Mouse (Mus musculus) kidney, postnatal 10 days (tissue): Measurements from ENCODE around the gene Aspm.

ENCODE experiments used
- DNase-seq: peaks from one replicate; pipeline ENCODE4 v3.0.0; 2021; ENCODE audit warnings: mixed read lengths

Gene Aspm

GRCm38 (mm10) chr1:139514556-139514955 lies 60.0 kb downstream of the Aspm start:
- DNase-seq = no peak
